Mouse (Mus musculus): Measurements from ENCODE around the gene Parp11. TPM values are rescaled to one million over a fixed set of nuclear protein-coding genes. Genes with fewer than 3 reads are reported as not detected.

Gene Parp11
- polyA plus RNA-seq, 1 experiment from 2014 or later, result 38.2 TPM

DNA sequence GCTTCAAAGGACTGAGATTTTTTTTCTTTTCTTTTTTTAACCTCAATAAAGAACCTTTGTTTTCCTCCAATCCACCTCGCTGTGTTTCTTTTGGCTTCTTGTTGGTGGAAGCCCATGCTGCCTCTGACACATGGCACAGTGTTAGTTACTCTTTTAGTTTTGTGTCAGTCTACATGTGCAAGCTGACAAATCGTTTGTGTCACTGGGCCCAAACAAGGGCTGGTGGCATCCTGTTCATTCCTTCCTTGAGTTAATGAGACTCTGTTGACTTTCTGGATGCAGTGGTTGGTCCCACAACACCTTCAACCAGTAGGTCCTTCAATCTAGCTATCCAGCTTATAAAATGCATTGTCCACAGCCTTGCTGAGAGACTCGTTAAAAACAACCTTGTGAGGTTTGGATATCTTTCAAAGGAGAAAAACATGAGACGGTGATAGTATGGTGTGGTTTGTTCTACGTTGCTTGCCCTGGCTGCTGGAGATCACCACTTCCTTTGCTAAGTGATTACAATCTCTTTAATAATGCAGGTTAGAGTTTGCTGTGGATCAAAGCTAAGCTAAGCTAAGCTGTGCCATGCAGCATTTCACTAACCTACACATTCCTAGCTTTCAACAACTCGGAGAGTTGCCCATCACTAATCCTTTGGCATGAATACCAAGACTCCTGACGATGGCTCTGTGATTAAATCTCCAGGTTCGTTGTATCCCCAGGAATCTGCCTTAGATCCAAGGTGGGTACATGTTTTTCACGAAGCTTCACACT is 12.6 kb upstream of the Parp11 start:
- Histone ChIP-seq H3K4me2 (replicated peaks) (no peak overlapping the region), H3K27me3 (no peaks in the 10 kb centered on the region), H3K9me3 (no peaks in the 10 kb centered on the region), H3K4me1 (no peaks in the 10 kb centered on the region), H3K36me3 (no peaks in the 10 kb centered on the region), H3K9ac (no peak overlapping the region), H3K4me3 (no peak overlapping the region), H3K27ac (no peak overlapping the region)
- 81% methylated on average over 9 of the region's 9 CpGs for WGBS
- no peak for ATAC-seq (ENCODE audit: insufficient number of reproducible peaks, insufficient read depth, low FRiP score, low TSS enrichment)

DNA sequence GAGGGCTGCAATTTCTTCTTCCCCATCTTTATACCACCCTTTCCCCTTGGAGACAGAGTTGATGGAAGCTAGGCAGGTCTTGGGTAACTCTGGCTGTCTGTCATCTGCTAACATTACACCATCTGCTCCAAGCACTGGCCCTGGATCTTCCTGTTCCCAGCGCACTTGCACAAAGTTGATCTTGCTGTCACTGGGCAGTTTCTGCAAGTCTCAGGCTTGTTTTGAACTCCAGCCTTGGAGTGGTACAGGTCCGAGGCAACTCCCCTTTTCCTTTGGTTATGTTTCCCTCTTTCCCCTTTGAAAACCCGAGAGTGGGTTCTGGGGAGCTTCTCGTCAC is 12.0 kb upstream of the Parp11 start:
- ATAC-seq (ENCODE audit: insufficient number of reproducible peaks, insufficient read depth, low FRiP score, low TSS enrichment), result no peak
- Histone ChIP-seq H3K4me3 (no peak overlapping the region), H3K4me2 (replicated peaks) (no peak overlapping the region), H3K9ac (no peak overlapping the region), H3K4me1 (no peaks in the 10 kb centered on the region), H3K27me3 (no peaks in the 10 kb centered on the region), H3K9me3 (no peaks in the 10 kb centered on the region), H3K27ac (no peak overlapping the region), H3K36me3 (no peaks in the 10 kb centered on the region)
- WGBS, result 86% methylated on average over 4 of the region's 4 CpGs

DNA sequence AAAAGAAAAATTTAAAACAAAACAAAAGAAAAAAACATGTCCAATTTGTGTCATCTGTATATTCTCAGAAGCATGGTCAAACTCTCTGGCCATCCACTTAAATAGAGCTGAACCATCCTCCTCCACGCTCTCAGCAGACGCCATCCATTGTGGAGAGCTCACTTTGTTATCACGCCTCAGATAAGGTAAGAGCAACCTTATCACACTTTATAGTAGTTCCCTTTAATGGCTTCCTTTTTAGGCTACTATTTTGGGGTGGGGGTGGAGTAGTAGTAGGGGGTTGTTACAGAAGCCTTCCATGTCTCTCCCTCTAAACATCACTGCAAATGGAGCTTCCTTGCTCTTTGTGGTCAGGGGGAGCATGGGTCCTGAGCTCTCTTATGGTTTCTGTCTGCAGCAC is 7.6 kb upstream of the Parp11 start:
- H3K4me2 ChIP-seq (replicated peaks), result no peak overlapping the region
- H3K9me3 ChIP-seq, result no peaks in the 10 kb centered on the region
- 93% methylated on average over 3 of the region's 3 CpGs for WGBS
- no peak overlapping the region for H3K4me3 ChIP-seq
- no peaks in the 10 kb centered on the region for H3K36me3 ChIP-seq
- 0 out of 2 replicates have a peak, but pooled peaks cover 3% of the 10 kb centered on the region for H3K27me3 ChIP-seq
- no peaks in the 10 kb centered on the region for H3K4me1 ChIP-seq
- H3K9ac ChIP-seq, result no peak overlapping the region
- no peak overlapping the region for H3K27ac ChIP-seq
- no peak for ATAC-seq (ENCODE audit: insufficient number of reproducible peaks, insufficient read depth, low FRiP score, low TSS enrichment)

DNA sequence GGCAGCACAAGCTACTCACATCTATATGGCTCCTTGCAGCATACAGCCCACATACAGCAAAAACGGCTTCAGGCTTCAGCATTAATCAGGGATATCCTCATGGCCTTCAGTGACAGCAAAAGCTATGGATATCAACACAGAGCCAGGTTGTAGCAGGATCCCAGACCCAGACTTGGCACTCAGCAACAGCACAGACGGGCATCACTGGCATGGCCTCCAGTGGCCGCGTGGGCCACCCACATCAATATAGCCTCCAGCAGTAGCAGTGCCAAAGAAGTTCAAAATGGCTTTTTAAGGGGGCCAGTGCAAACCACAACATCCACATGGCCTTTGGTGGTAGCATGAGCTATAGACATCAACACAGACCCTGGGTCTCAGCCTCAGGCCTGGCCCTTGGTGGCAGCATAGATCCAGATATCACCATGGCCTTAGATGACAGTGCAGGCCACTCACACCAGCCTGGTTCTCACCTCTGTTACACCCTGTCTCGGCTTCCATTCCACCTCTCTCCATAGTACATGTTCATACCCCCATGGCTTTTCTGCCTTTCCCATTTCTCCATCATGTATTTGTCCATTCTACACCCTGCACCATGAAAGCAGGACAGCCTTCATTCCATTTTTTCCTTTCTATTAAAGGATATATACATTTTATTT is 7.0 kb upstream of the Parp11 start:
- Histone ChIP-seq H3K27ac (no peak overlapping the region), H3K36me3 (no peaks in the 10 kb centered on the region), H3K4me3 (no peak overlapping the region), H3K9ac (no peak overlapping the region), H3K27me3 (0 out of 2 replicates have a peak, but pooled peaks cover 3% of the 10 kb centered on the region), H3K4me1 (no peaks in the 10 kb centered on the region), H3K9me3 (no peaks in the 10 kb centered on the region), H3K4me2 (replicated peaks) (no peak overlapping the region)
- ATAC-seq (ENCODE audit: insufficient number of reproducible peaks, insufficient read depth, low FRiP score, low TSS enrichment), result no peak
- 86% methylated on average over 5 of the region's 5 CpGs for WGBS

DNA sequence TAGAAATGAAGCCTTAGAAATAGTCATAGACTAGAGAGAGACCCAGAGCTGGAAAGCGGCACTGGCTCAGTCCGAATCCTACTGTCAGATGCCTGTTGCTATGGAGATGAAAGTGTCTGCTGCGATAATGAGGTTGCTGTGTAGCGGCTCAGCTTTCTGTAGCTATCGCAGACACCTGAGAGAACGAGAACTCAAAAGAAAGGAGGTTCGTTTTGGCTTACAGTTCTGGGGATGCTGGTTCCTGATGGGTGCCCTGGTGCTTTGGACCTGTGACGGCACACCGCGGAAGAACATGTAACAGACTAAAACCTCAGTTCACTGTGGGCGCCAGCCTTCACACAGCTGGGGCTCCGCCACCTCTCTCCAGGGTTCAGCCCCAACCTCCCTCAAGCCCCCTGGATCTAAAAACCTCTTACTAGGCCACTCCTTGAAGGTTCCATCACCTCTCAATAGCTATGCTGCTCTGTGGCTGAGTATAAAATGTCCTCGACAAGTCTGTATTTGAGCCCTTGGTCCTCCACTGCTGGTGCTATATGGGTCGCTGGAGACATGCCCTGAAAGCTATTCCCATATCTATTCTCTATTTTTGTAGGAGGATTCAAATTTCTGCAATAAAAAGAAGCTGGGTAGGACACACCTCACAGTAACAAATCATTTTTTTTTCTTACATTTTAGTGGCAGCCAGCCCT is 6.1 kb upstream of the Parp11 start:
- no peak overlapping the region for H3K4me3 ChIP-seq
- no peak overlapping the region for H3K27ac ChIP-seq
- no peaks in the 10 kb centered on the region for H3K9me3 ChIP-seq
- 0 out of 2 replicates have a peak, but pooled peaks cover 3% of the 10 kb centered on the region for H3K27me3 ChIP-seq
- no peaks in the 10 kb centered on the region for H3K36me3 ChIP-seq
- no peak overlapping the region for H3K4me2 ChIP-seq (replicated peaks)
- ATAC-seq (ENCODE audit: insufficient number of reproducible peaks, insufficient read depth, low FRiP score, low TSS enrichment), result no peak
- 51% methylated on average over 14 of the region's 14 CpGs for WGBS
- H3K9ac ChIP-seq, result no peak overlapping the region
- no peaks in the 10 kb centered on the region for H3K4me1 ChIP-seq

DNA sequence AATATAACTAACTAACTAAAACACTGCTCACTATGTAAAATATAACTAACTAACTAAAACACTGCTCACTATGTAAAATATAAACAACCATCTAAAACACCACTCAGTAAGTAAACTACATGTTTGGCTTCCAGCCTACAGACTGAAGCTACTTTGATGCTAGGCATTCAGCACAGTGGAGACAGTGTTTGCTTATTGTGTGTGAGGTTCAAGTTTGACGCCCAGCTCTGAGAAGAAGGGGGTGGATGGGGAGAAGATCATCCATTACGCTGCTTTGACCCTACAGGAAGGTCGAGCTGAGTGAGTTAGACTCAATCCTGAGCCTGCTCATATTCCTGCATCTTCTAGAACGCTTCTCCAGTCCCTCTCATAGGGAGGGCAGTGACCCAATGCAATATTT is 4.1 kb upstream of the Parp11 start:
- Histone ChIP-seq H3K36me3 (no peaks in the 10 kb centered on the region), H3K27me3 (0 out of 2 replicates have a peak, but pooled peaks cover 3% of the 10 kb centered on the region), H3K27ac (no peak overlapping the region), H3K4me2 (replicated peaks) (no peak overlapping the region), H3K4me3 (no peak overlapping the region), H3K9me3 (no peaks in the 10 kb centered on the region), H3K9ac (no peak overlapping the region), H3K4me1 (no peaks in the 10 kb centered on the region)
- no peak for ATAC-seq (ENCODE audit: insufficient number of reproducible peaks, insufficient read depth, low FRiP score, low TSS enrichment)
- 60% methylated on average over 4 of the region's 4 CpGs for WGBS

DNA sequence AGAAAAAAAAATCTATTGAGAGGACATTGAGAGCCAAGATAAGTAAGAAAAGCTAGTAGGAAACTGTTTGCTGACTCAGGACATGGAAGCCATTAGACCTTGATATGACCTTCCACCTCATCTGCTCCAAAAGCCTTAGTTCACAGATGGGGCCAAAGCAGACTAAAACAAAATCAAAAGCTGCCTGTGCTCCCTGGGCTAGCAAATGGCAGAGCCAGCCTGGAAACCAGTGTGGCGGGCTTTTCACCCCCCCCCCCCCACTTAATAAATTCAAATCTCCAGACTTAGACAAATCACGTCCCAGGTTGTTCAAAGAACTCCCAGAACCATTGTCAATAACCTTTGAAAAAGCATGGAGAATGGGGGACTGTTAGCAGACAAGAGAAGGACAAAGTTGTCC is 2.7 kb upstream of the Parp11 start:
- no peak overlapping the region for H3K27ac ChIP-seq
- H3K9ac ChIP-seq, result no peak overlapping the region
- no peaks in the 10 kb centered on the region for H3K4me1 ChIP-seq
- H3K4me3 ChIP-seq, result no peak overlapping the region
- no peak overlapping the region for H3K4me2 ChIP-seq (replicated peaks)
- 0 out of 2 replicates have a peak, but pooled peaks cover 3% of the 10 kb centered on the region for H3K27me3 ChIP-seq
- H3K36me3 ChIP-seq, result no peaks in the 10 kb centered on the region
- ATAC-seq (ENCODE audit: insufficient number of reproducible peaks, insufficient read depth, low FRiP score, low TSS enrichment), result no peak
- 24% methylated on average over 2 of the region's 2 CpGs for WGBS
- no peaks in the 10 kb centered on the region for H3K9me3 ChIP-seq

DNA sequence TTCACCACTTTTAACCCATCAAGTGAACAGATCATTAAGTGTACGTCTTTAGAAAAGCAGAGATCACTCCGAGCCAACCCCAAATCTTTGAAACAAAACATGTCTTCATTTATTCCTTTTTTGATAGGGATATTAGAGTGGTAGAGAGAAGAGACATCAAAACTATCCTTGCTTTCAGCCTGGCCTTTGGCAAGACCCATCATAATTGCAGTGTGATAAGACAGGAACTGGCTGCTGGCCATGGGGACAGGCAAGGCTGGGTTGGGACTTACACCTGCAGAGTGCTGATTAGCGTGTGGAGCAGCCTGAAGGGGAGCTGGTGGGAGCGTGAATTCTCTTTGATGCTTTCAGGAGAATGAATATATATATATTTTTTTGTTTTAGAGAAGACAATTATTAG is 2.2 kb upstream of the Parp11 start:
- no peak for ATAC-seq (ENCODE audit: insufficient number of reproducible peaks, insufficient read depth, low FRiP score, low TSS enrichment)
- H3K9me3 ChIP-seq, result no peaks in the 10 kb centered on the region
- H3K36me3 ChIP-seq, result no peaks in the 10 kb centered on the region
- H3K4me3 ChIP-seq, result no peak overlapping the region
- no peak overlapping the region for H3K27ac ChIP-seq
- H3K4me1 ChIP-seq, result no peaks in the 10 kb centered on the region
- H3K27me3 ChIP-seq, result 0 out of 2 replicates have a peak, but pooled peaks cover 3% of the 10 kb centered on the region
- H3K4me2 ChIP-seq (replicated peaks), result no peak overlapping the region
- WGBS, result 66% methylated on average over 4 of the region's 4 CpGs
- no peak overlapping the region for H3K9ac ChIP-seq

DNA sequence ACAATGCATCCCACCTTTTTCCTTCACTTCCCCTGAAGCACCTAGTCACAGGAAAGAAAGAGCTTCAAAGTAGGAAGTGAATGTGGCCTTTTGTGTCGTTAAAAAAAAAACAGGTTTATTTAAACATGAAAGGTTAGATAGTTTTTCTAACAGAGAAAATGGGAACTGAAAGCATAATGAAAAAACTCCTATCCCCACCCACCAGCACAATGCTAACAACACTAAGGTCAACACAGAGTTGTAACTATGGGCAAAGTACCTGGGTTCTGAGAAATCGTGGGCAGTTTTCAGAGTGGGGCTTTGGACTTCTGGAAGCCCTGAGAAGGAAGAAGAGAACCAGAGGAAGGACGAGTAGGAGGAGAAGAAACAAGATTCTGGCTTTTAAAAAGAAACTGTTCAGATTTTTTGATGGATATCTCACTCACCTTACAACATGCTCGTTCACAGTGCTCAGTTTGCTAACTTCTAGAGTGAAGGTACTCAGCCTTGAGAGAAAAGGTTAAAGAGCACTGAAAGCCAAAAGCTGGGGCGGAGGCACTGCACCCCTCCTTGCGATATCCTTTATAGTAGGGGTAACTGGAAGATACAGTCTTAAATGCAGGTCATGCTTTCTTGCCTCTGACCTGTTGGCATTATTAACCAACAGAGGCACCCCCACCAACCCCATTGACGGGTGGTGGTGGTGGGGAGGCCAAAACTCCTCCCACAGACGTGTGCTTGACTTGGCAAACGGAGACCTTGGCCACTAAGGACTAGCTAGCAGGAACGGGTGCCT is 1.2 kb downstream of the Parp11 start:
- H3K9me3 ChIP-seq, result no peaks in the 10 kb centered on the region
- H3K4me1 ChIP-seq, result no peaks in the 10 kb centered on the region
- H3K4me3 ChIP-seq, result no peak overlapping the region
- 63% methylated on average over 10 of the region's 10 CpGs for WGBS
- ATAC-seq (ENCODE audit: insufficient number of reproducible peaks, insufficient read depth, low FRiP score, low TSS enrichment), result no peak
- H3K9ac ChIP-seq, result no peak overlapping the region
- H3K4me2 ChIP-seq (replicated peaks), result no peak overlapping the region
- no peak overlapping the region for H3K27ac ChIP-seq
- no peaks in the 10 kb centered on the region for H3K36me3 ChIP-seq
- 0 out of 2 replicates have a peak, but pooled peaks cover 2% of the 10 kb centered on the region for H3K27me3 ChIP-seq

DNA sequence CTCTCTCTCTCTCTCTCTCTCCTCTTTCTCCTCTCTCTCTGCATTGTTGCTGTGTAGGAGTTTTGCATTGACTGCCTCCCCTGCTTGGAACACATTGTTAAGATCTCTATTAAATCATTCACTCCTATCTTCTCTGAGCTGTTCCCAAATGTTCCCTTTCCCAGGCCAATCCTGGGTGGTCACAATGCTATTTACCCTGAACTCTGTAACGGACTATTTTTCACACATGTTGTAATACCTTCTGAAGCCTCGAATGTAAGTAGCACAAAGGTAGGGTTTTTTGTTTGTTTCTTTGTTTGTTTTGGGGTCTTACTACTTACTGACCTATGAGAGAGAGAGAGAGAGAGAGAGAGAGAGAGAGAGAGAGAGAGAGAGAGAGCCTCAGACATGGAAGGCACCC is 2.2 kb downstream of the Parp11 start:
- no peaks in the 10 kb centered on the region for H3K9me3 ChIP-seq
- no peak overlapping the region for H3K4me2 ChIP-seq (replicated peaks)
- 81% methylated on average over 2 of the region's 2 CpGs for WGBS
- no peaks in the 10 kb centered on the region for H3K36me3 ChIP-seq
- no peak overlapping the region for H3K9ac ChIP-seq
- ATAC-seq (ENCODE audit: insufficient number of reproducible peaks, insufficient read depth, low FRiP score, low TSS enrichment), result no peak
- H3K27ac ChIP-seq, result no peak overlapping the region
- no peaks in the 10 kb centered on the region for H3K4me1 ChIP-seq
- 0 out of 2 replicates have a peak, but pooled peaks cover 2% of the 10 kb centered on the region for H3K27me3 ChIP-seq
- H3K4me3 ChIP-seq, result no peak overlapping the region

Data from embryonic facial prominence, embryonic 12.5 days (tissue).